Mouse (Mus musculus) frontal cortex, postnatal 25 days (tissue): ENCODE results near the gene 1700016H13Rik.

Experiments used
- DNase-seq, 2 experiments: peaks; one replicate each; pipeline ENCODE4 v3.0.0; 2022; ENCODE audit warnings: low spot score in 2 of 2

1700016H13Rik gene

DNA sequence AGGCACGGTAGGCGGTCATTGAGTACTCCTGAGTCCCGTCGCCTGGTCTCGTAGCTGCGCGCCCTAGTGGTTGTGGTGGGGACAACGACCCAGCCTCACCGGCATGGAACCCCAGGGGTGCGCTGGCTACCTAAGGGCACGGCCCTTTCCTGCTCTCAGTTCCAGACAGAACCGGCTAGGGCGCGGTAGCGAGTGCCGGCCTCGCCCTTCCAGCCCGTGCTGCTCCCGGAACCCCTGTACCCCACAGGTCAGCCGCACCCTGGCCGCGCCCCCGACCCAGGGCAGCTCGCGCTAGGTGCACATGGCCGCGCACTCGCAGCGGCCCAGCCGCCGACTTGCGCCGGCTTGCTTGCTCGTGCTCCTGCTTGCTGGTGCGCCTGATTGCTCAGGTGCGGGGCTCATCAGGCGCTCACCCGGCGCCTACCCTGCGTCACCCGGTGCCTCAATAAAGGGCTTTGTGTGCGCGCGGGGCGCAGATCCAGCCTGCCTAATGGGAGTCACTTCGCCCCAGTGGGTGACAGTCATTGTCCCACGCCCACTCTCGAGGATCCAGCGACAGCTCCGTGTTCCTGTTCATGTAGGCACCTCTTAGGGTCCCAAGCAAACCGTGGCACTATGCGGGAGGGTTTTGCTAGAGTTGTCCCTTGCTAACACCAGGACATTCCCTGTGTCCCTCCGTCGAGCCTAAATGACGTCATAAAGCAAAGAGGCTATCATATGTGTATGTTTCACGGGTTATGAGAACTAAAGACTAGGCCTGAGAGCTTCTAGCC lies at the start of gene 1700016H13Rik:
1700016H13Rik (minus strand) TSS at position 665 of the 773 bp plus-strand sequence.
- DNase-seq, result peak; percentile 30 to 34

DNA sequence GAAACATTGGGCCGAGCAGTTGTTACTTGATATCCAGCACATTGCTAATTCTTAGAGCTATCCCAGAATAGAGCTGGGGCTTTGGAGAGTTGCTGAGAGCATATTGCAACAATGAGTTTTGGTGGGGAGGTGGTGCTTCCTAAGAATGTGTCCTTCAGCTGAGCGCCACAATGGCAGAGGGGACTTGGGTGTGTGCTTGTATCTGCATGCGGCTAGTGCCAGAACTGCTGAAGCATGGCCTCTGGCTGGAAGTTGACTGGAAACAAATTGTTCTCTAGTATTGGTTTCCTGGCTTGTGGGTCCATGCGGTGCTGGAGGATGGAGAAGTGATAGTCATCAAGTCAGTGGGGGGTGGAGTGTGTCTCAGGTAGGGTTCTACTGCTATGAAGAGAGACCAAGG lies 49.5 kb upstream of the 1700016H13Rik start:
- no peak for DNase-seq

DNA sequence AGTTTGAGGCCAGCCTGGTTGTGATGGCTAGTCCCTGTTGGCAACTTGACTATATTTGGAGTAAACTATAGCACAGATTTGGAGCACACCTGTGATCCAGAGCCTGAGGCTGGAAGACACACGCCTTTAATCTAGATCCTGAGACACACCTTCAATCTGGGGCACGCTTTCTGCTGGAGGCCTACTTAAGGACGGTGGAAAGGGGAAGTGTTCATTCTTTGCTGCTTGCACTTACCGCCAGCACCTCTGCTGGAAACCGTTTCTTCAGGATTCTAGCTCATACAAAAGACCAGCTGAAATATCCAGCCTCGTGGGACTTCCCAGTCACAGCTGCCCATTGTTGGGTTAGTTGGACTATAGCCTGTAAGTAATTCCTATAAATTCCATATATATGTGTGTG lies 46.7 kb upstream of the 1700016H13Rik start:
- DNase-seq, result no peak

DNA sequence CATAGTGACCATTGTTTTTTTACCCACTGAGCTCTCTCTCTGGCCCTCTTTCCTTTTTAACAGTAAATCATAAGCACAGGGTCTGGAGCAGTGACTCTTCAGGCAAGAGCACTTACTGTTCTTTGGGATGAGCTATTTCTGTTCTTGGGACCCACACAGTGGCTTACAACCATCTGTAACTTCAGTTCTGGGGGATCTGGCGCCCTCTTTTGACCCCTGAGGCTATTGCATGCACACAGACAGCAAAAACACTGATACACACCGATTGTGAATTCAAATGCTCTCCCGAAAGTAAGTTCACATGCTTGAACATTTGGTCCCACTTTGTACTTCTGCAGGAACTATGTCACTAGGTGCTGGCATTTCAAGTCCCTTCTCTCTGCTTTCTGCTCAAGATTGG lies 45.7 kb upstream of the 1700016H13Rik start:
- DNase-seq, result no peak

DNA sequence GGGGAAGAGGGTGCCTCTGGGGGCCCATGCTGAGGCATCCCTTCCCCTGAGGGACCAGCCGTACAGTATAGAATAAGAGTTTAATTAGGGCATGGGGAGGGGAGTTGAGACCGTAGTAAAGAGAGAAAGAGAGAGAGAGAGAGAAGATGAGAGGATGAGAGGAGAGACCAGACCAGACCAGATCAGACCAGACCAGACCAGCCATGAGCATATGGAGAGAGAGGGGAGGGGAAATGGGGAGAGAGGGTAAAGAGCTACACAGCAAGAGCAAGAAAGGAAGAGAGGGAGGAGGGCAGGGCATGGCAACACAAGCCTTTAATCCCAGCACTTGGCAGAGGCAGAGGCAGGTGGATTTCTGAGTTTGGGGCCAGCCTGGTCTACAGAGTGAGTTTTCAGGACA lies 44.9 kb upstream of the 1700016H13Rik start:
- no peak for DNase-seq

DNA sequence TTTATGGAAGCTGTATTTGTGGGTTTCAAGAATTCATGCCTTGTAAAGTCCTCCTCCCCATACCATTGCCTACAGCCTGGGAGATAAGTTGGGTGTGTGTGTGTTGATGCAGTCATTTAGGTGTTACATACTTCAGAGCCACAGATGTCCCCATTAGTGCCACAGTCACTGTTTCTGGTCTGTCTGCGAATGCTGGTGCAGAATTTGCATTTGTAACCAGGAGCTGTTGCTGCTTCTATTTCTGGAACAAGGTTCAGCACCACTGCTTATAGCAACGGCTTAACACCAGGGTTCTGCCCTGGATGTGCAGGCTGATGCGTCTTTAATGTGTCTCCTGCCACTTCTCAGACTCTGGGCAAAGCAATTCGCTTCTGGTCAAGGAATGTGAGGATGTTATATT lies 43.7 kb upstream of the 1700016H13Rik start:
- DNase-seq, result no peak

DNA sequence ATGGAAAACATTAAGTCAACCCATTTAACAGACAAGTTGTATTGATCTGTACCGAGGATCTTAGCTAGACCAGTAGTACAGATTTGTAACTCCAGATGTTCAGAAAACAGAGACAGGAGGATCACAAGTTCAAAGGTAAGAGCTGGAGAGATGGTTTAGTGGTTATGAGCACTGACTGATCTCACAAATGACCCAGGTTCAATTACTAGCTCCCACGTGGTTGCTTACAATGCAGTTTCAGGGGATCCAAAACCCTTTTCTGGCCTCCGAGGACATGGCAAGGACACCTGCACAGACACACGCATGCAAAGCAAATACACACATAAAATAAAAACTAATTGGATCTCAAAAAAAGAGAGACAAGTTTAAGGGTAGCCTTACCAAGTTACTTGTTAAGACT lies 42.8 kb upstream of the 1700016H13Rik start:
- no peak for DNase-seq

DNA sequence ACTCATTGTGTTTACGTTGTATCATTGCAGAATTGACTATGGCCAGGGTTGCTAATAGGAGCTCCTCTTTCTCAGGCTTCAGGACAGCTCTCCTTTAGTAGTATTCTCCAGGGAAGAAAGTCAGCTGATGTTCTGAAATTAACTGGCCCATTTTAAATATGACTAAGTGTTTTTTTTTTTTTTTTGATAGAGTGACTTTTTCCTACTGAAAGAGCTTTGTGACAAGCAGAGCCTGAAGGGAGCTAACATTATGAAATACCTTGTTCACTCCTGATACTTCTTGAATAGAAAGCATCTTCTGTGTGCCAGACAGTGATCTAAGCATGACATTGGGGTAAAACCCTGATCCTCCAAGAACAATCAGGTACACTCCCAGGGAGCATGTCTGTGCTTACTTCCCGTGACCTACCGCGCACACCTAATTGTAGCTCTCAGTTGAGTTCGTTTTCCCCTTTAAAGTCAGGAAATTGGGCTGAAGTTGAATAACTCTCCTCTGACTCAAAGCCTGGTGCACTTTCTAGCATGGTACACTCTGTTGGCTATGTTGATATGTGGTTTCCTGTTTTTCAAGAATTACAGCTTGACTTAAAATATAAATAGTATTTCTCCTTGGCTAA lies 42.2 kb upstream of the 1700016H13Rik start:
- DNase-seq, result no peak

DNA sequence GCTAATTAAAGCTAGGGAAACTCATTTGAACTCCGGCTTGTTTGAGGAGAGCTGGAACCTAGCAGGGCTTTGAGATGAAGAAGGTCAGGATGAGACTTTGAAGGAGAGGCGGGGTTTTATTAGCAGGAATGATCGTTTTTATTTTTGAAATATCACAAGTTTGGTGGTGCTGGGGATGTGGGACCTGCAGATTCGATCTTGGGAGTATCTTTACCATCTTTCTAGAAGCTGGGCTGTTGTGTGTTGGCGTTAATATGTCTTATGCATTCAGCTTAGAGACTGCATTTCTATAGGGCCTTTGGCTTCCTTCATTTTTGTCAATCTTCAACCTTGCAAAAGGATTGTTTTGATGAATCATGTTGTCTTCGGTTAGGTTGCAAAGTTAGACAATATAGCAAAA lies 38.3 kb upstream of the 1700016H13Rik start:
- DNase-seq, result no peak

DNA sequence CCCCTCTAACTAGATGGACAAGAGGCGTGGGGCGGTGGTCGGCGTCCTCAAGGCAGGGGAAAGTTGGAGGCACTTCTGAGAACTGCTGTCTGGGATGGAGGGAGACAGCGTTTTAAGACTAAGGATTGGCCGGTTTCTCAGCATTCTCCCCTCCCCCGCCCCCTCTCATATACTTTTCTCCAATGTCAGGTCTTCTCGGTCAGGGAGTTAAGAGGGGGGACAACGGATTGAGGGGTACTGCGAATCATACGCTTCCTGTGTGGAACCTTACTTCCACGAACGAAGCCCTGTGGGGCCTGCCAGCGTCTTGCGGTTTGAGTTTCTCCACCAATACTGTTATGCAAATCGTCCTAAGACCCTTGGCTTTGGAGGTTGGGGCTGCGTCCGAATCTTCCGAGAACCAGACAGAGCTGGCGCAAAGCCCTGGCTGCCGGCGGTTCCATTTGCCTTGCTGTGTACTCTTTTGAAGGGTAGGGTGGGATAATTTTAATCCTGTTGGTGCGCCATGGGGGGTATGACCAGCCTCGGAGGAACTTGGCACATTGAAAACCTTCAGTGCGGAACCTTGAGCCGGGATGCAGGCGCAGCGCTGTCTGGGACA lies 37.3 kb upstream of the 1700016H13Rik start:
- no peak for DNase-seq

DNA sequence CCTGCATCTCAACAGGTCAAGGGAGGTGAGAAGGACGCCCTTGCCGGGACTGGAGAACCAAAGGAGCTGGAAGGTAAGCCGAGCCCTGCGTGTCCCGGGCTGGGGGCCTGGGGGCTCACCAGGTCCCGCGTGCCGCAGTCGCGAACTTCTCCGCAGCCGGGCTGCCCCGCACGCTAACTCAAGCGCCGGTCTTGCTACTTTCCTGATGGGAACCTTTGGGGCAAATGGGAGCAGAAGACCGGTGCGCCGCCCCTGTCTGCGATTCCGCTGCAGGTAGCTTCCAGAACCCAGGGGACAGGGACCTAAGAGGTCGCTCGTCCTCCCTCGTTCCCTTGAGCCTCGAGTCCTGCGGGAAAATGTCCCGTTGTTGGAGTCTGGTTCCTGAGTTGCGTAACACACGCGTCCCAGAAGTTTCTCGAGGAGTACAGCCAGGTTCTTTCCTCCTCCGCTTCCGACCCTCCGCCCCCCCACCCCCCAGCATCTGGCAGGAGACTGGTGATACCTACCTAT lies 36.8 kb upstream of the 1700016H13Rik start:
- DNase-seq, result no peak

DNA sequence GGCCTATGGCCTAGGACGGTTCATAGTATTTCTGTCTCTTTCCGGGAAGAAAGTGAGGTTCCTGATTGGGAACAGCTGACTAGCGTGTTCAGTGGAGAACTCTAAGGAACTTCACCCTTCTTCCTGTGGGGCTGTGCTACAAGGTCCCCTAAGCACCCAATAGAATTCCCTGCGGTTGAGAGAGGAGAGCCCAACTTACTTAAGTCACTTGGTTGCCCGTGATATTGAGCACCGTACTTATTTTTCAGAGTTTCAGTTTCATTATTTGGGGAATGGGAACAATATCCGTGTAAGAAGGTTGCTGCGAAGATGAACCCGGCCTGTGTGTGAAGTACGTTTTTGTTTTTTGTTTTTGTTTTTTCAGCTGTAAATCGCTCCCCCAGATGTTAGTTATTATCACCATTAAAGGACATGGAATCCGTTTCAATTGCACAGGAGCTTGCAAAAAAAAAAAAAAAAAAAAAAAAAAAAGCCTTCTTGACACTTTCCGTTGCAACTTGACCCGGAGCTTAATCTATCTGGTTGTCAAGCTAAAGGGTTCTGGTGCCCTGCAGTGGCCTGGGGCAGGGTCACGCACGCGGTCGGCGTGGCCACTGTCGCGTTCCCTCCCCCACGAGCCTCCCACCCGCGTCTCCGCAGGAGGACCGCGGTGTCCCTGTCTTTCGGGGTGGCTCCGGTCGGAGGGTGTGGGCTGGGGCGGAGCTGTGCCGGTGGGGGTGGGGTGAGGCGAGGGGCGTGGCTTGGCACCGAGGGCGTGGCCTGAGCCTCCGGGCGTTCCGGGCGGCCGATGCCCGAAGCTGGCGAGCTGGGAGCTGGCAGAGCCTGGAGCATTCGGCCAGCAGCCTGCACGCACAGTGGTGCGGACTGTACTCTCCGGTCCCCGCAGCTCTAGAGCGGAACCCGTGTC lies 36.1 kb upstream of the 1700016H13Rik start, which contains the start of gene Aff1:
Aff1 (plus strand) TSS at position 751 of the 907 bp plus-strand sequence.
- DNase-seq, result peak; percentile 32 to 44

DNA sequence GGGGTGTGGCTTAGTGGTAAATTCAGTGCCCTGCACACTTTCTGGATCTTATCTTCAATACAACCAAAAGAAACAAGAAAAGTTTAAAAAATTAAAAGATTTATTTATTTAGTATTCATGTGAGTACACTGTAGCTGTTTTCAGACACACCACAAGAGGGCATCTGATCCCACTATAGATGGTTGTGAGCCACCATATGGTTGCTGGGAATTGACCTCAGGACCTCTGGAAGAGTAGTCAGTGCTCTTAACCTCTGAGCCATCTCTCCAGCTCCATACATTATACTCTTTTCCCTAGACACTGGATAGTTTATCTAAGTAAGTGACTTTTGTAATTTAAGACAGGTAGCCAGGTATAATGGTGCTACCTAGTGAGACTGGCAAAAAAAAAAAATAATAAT lies 35.4 kb upstream of the 1700016H13Rik start:
- DNase-seq, result no peak

DNA sequence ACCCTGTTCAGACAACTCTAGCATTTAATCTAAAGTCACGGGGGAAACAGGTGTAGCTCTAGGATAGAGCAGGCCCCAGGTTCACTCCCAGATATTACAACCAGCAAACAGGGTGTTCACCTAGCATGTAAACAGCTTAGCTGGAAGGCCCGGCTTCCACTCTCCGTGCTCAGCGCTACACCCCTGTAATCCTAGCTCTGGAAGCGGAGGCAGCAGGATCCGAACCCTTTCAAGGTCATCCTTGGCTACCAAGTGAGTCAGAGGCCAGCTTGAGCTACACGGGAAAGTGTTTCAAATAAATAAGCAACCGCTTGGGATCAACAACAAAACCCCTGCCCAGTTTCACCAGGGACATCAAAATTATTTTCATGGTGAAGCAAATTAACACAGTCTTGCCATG lies 34.4 kb upstream of the 1700016H13Rik start:
- DNase-seq, result no peak

DNA sequence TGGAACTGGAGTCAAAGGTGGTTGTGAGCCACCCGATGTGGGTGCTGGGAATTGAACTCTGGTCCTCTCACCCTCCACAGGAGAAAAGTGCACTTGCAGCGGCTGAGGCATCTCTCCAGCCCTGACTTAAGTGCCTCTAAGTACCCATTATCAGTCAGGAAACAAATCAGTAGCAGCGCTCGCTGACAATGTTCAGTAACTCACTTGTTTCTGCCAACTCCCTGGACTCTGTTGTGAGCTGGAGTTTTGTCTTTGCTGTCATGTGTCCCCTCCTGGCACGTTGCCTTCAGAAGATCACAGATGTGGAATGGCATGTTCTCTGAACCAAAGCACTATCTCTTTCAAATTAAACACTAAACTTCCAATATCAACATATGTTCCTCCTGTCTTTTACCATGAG lies 33.8 kb upstream of the 1700016H13Rik start:
- no peak for DNase-seq

DNA sequence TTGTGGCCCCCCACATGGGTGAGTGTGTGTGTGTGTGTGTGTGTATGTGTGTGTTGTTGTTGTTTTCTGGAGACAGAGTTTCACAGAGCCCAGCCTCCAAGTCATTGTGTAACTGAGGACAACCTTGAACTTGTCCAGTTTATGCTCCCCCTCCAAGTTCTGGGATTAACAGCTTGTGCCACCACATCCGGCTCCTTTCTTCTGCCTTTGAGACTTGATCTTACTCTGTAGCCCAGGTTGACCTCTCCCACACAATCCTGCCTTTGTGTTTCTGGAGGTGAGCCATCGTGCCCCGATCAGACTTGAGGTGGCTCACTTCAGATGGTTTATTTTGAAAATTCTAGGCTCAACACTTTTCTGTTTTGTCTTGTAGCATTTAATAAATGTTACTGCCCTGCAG lies 26.0 kb upstream of the 1700016H13Rik start:
- DNase-seq, result no peak

DNA sequence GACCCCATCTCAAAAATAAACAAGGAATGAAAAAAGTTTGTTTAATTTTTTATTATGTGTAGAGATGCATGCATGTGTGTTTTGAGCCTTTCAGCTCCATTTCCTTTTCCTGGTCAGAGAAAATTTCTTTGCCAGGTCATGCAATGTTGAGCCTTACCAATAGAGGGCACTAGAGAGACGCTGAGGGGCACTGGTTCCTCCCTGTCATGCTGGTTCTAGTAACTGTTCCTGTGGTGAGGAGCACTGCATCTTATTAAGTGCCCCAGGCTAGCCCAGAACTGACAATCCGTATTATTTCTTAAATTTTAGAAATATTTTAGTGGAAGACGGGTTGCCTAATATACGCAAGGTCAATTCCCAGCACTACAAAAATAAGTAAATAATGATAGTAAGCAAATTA lies 24.6 kb upstream of the 1700016H13Rik start:
- DNase-seq, result peak in 1 of 2 experiments; percentile 66

DNA sequence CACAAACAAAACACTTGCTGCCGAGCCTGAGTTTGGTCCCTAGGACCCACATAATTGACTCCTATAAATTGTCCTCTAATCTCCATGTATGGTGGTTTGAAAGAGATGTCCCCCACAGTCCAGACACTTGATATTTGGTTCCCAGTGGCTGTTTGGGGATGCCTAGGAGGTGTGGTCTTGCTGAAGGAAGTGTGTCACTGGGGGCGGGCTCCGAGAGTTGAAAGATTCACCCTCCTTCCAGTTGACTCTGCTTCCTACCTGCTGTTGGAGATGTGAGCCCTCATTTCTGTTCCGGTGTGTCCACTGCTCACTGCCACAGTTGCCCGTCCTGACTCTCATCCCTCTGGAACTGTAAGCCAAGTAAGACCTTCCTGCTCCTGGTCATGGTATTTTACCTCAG lies 23.2 kb upstream of the 1700016H13Rik start:
- DNase-seq, result no peak

DNA sequence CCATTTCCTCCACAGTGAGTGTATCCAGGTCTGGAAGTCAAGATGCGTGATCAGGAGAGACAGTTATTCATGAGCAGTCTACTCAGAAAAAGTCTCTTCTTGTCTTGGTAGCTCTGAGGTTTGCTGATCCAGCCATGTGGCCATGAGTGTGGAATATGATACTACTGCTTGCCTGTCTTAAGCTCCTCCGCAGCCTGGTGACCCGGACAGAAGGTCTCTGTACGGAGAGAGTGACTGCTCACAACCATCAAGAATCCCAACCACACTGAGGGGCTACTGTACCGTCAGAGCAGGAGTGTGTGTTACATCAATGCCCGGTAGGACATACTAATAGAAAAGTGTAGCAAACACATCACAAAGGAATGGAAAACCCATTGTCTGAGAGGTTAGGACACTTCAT lies 22.1 kb upstream of the 1700016H13Rik start:
- no peak for DNase-seq

DNA sequence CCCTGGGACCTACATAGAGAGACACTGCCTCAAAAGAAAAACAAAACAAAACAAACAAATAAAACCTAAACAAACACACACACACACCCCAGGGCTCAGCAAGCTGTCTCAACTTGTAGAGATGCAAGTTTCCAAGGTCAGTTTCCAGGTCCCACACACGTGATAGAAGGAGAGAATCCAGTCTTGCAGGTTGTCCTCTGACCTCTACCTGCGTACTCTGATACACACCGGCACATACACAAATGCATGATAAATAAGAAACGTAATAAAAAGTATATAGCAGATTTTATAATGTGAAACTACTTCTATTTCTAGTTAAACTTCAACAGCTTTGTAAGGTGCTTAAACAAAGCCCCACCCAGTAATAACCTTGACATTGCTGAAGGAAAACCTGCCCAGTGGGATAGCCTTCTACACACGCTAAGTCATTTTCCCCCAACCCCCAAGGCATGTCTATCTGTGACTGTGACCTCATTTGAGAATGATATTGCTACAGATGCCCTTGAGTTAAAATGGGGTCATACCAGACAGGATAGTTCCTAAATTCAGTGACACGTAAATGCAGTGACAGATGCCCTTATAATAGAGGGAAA lies 20.6 kb upstream of the 1700016H13Rik start:
- no peak for DNase-seq

DNA sequence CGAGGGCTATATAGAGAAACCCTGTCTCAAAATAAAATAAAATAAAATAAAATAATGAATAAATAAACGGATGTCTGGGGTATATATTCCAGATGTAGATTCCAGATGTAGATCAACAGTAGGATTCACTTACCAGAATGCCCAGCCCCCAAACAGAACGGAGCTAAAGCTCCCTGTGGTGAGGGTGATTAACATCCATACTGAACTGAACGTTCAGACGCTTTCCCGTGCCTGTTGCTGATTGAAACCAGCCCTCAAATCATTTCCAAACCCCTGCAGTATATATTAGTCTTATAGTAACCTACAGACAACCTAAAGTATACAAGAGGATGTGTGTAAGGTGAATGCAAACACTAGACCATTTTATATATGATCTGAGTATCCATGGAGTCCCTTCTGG lies 18.7 kb upstream of the 1700016H13Rik start:
- no peak for DNase-seq
